Mouse (Mus musculus): ENCODE measurements around the gene Tefm.

Gene Tefm

GRCm38 (mm10) chr11:80098444-80099056, 43.4 kb downstream of the Tefm start:
- DNase-seq (ENCODE audit: low spot score in 2 of 2) = no peak

DNA sequence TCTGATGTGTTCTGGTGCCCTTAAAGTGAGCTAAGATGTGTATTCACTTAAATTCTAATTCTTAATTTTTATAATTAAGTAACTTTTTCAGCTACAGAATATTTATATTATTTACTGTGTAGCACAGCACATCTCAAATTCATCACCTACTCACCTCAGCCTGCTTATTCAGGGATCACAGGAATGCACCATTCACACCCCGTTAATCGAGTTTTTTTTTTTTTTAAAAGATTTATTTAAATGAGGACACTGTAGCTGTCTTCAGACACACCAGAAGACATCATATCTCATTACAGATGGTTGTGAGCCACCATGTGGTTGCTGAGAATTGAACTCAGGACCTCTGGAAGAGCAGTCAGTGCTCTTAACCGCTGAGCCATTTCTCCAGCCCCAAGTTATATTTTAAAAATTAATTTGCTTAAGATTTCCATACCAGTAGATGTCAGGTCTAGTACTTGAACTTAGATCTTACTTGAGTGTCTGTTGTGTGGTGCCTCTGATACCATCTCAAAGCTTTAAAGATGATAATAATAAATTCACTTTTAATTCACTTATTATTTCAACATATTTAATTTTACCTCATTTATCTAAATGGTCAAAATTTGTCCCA, 51.3 kb downstream of the Tefm start:
- no peak for DNase-seq (ENCODE audit: low spot score in 2 of 2)

- DNase-seq (ENCODE audit: low spot score in 2 of 2) = no peak
Observed at GRCm38 (mm10) chr11:80089817-80090214, 52.2 kb downstream of the Tefm start.

- DNase-seq (ENCODE audit: low spot score in 2 of 2) = peak; percentile 92 to 95
Observed at GRCm38 (mm10) chr11:80088917-80089816, 52.8 kb downstream of the Tefm start, which contains the start of gene Atad5. TSS of gene Atad5 (plus strand) at chr11:80089400.

- peak; percentile 49 to 80 for DNase-seq (ENCODE audit: low spot score in 2 of 2)
Observed at GRCm38 (mm10) chr11:80086844-80087243, 55.1 kb downstream of the Tefm start.
